Mouse (Mus musculus): ENCODE results near the gene Hamp2. TPM values are rescaled to one million over a fixed set of nuclear protein-coding genes. Genes with fewer than 3 reads are reported as not detected.
A peak's percentile ranks its signal among the peaks of the same experiment; 100 is the strongest.

The Hamp2 gene
- total RNA-seq, 4 experiments from 2014 or later = not detected

DNA sequence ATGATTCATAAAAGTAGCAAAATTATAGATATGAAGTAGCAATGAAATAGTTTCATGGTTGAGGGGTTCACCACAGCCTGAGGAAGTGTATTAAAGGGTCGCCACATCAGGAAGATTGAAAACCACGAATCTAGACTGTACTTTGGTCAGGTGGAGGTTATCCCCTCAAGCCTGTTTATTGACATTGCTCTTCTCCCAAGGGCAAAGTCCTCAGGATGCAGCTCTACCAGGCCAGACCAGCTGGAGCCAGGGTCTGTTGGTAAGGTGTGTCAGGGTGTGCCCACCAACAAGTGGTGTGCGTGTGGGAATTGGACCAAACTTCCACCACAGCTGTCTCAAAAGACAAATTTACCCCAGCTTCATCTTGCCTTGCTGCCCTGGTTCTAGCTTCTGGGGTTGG, 29.3 kb downstream of the Hamp2 start:
- DNase-seq (ENCODE audit: low spot score in 2 of 2) = no peak

DNA sequence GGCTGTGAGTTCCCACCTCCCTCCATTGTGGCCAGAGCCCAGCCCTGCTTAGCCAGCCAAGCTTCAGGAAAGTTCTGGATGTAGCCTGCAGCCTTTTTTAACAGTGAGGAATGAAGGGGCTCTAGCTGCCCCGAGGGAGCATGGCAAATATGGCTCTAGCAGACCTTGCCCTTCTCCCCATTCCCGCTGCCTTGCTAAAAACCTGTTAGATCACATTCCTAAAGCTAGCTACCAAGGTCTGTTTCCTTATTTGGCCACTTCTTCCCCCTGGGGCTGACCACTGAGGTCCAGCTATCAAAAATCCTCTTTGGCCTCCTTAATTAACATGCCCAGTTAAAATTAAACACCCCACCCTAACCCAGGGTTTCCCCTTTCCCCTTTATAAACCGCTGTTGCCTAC, 32.0 kb downstream of the Hamp2 start:
- no peak for DNase-seq (ENCODE audit: low spot score in 2 of 2)

DNA sequence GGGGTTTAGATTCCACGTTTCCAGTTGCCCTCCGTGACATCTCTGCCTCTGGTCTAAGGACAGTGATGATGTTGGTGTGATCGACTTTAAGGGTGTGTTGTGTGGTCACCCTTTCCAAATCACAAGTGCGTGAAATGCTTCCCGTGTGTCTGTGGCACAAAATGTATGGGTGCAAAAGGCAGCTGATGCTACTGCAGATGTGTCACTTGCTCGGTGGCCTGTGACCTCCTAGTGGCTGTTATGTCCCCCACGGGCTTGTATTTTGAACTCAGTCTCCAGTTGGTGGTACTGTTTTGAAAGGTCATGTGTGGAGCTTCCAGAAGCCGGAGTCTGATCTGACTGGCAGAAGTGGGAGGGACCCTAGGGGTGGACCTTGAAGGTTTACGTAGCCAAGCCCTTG, 32.7 kb downstream of the Hamp2 start:
- DNase-seq (ENCODE audit: low spot score in 2 of 2) = no peak

DNA sequence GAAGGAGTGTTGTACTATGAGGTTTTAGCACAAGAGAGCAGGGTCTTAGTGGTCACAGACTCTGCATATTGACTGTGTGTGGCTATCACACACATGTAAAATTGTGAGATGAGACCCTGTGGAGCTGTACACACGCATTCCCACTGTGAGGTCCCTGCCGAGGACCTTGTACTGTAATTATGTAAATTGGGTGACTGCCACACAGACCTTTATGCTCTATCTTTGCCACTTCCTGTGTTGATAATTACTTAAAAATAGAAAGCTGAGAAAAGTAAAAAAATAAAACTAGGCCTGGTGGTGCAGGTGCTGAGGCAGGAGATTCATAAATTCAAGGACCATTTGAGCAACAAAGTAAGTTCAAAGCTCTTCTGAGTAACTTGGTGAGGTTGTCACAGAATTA, 33.8 kb downstream of the Hamp2 start:
- no peak for DNase-seq (ENCODE audit: low spot score in 2 of 2)

DNA sequence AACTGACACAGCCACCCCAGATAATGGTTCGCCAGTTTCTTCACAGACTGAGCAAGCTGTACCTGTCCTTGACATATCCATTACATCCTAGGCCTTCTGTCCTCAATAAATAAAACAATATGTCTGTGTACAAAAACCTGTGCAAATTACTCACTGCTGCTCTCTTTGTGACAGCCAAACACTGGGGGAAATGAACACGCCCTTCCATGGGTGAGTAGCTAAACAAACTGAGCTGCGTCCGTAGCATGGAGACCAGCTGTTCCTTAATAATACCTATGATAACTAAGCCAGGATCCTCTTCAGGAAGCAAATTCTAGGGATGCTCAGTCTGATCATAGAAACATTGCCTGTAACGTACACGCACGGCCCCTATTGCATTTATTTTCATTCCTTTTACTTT, 35.7 kb downstream of the Hamp2 start:
- DNase-seq (ENCODE audit: low spot score in 2 of 2) = no peak

DNA sequence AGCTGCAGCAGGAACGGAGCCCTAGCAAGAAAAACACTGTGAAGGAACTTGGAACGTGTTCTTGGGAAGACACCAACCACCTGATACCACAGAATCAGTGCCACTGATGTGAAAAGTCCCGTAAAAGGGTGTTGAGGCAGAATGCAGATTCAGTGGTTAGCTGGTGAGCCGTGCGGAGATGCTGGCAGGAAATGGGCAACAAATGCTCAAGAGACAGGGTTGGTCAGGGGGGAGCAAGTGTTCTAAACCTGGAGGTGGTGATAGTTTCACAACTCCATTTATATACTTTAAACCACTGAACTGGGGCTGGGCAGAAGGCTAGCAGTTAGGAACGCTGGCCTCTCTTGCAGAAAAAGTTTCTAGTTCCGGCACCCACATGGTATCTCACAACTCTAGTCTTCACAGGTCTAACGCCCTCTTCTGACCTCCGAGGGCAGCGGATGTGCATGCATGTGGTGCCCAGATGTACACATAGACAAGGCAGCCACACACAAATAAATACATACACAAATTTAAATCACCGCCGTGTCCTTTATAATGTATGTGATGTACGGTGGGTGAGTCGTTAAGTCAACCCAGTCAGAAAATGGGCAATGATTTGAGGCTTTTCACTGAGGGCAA, 36.8 kb downstream of the Hamp2 start:
- no peak for DNase-seq (ENCODE audit: low spot score in 2 of 2)

DNA sequence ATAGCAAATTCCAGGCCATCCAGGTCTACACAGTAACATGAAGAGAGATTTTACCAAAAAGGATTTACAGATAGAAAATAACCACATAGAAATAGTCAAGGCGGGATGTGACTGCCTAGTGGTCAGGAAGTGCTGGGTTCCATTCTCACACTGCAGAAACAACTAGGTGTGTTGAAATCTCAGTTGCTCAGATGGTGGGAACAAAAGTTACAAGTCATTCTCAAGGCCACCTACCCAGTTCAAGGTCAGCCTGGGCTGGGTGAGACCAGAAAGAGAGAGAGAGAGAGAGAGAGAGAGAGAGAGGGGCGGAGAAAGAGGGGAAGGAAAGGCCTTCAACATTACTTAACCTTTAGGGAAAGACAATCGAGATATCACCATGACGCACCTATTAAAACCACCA, 37.6 kb downstream of the Hamp2 start:
- DNase-seq (ENCODE audit: low spot score in 2 of 2) = no peak

DNA sequence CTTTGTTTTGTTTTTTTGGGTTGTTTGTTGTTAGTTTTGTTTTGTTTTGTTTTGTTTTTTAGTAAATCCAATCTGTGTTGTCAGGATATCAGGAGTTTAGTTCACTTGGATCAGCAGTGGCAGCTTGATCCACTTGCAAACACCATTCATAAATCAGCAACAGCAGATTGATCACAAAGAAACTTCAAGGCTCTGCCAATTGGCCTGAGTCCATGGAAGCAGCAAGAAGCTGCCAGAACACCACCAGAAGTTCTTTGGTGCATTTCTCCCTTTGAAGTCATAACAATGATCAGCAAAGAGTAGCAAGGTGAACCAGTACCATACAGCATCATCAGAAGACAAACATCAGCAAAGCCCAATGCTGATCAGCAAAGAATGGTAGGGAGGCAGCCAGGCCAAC, 40.4 kb downstream of the Hamp2 start:
- no peak for DNase-seq (ENCODE audit: low spot score in 2 of 2)

DNA sequence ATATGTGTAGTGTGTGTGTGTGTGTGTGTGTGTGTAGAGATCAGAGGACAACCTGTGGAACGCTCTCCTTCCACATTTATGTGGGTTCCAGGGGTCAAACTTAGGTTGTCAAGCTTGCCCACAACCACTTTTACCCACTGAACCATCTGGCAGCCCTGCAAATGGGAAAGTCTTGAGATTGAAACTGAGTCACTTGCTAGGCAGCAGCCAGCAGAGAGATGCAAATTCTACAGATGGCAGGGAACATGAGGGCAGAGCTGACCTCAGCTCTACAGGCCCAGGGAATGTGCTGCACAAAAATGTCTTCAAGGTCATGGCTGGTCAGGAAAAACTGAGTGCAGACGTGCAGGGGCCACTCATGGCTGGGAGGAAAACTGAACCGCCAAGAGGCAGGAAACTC, 43.1 kb downstream of the Hamp2 start:
- DNase-seq (ENCODE audit: low spot score in 2 of 2) = no peak

DNA sequence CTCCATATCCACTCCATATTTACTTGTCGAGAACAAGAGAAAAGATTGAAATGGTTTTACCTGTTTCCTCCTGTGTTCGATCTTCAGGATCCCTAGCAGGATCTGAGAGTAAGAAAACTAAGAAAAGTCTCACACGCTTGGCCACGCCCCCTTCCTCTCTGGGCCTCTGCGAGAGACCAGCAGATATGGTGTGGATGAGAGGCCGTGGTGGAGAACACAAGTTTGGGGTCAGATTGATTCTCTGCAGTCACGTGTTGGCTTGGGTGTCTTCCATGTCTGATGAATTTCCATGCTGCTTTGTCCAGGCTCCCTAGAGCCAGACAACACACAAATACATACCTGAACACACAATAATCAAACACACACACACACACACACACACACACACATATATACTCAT, 44.3 kb downstream of the Hamp2 start, which contains the start of gene Cd22:
Gene Cd22, minus strand, starts transcription at position 167 of the 400 bp plus-strand sequence.
- DNase-seq (ENCODE audit: low spot score in 2 of 2) = no peak

DNA sequence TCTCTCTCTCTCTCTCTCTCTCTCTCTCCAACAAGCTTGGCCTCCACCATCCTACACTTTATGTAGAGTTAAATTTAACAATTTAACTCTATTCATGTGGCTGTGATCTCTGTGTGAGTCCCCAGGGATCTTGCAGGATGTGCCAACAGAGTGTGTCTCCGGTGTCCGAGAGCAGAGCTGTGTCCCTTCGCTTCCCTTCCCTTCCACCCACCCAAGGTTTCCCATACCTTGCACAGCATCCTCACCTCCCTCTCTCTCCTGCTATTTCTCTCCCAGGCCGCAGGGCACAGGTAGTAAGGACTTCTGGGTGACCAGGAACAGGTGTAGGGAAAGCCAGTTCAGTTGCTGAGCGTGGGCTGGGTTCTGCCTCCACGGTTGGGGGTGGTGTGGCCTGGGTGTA, 45.5 kb downstream of the Hamp2 start:
- no peak for DNase-seq (ENCODE audit: low spot score in 2 of 2)

DNA sequence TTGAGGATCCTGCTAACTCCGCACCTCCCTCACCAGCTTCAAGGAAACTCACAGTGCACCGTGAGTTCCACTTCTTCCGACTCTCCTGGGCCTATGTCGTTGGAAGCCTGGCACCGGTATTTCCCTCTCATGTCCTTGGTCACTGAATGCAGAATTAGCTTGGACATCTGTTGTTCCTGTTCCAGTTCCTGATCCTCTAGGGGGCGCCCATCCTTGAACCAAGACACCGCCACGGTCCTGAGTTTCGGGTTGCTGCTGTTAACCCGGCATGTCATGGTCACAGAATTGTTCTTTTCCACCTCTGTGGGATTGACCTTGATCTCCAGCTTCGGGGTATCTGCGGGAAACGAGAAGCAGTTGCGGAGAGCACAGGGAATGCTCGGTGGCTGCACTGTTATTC, 51.4 kb downstream of the Hamp2 start:
- peak; percentile 20 to 29 for DNase-seq (ENCODE audit: low spot score in 2 of 2)

Other genes starting within 250 kb of the Hamp2 start
- not detected for gene 2200002J24Rik, start 225.8 kb downstream of the Hamp2 start, total RNA-seq (2022)
- 1 to 10 TPM in 3 of 4 experiments, under 1 TPM in 1; 0.57 to 2.0 (median 1.6) TPM for gene Atp4a, start 212.5 kb downstream of the Hamp2 start, total RNA-seq (2022)
- gene Tmem147, start 195.1 kb downstream of the Hamp2 start, total RNA-seq (2022) = 100 to 1,000 TPM; 113 to 127 (median 115) TPM
- gene Gapdhs, start 181.0 kb downstream of the Hamp2 start, total RNA-seq (2022) = not detected
- gene Sbsn, start 173.2 kb downstream of the Hamp2 start, total RNA-seq (2022) = 10 to 100 TPM; 12.0 to 17.3 (median 13.7) TPM
- 1 to 10 TPM; 4.1 to 5.2 (median 4.7) TPM for gene Dmkn, start 160.9 kb downstream of the Hamp2 start, total RNA-seq (2022)
- not detected for gene Krtdap, start 136.8 kb downstream of the Hamp2 start, total RNA-seq (2022)
- not detected for gene Ffar2, start 100.9 kb downstream of the Hamp2 start, total RNA-seq (2022)
- not detected for gene Ffar3, start 68.5 kb downstream of the Hamp2 start, total RNA-seq (2022)
- not detected for gene Ffar1, start 63.1 kb downstream of the Hamp2 start, total RNA-seq (2022)
- gene Cd22, start 44.3 kb downstream of the Hamp2 start, total RNA-seq (2022) = 1 to 10 TPM in 1 of 4 experiments, under 1 TPM in 2, not detected in 1; 0.24 to 1.8 (median 0.37) TPM
- 100 to 1,000 TPM; 200 to 254 (median 210) TPM for gene Mag, start 9.8 kb downstream of the Hamp2 start, total RNA-seq (2022)
- 1 to 10 TPM in 1 of 4 experiments, not detected in 3; 1.1 TPM for gene Hamp, start 19.4 kb upstream of the Hamp2 start, total RNA-seq (2022)
- gene Usf2, start 32.1 kb upstream of the Hamp2 start, total RNA-seq (2022) = 100 to 1,000 TPM; 114 to 125 (median 120) TPM
- 1 to 10 TPM; 5.2 to 6.6 (median 6.1) TPM for gene Lsr, start 48.8 kb upstream of the Hamp2 start, total RNA-seq (2022)
- under 1 TPM in 2 of 4 experiments, not detected in 2; 0.18 to 0.30 TPM for gene Fam187b, start 49.1 kb upstream of the Hamp2 start, total RNA-seq (2022)
- gene Fxyd5, start 117.8 kb upstream of the Hamp2 start, total RNA-seq (2022) = 10 to 100 TPM; 25.8 to 33.5 (median 30.0) TPM
- 100 to 1,000 TPM; 162 to 173 (median 169) TPM for gene Fxyd7, start 126.8 kb upstream of the Hamp2 start, total RNA-seq (2022)
- 100 to 1,000 TPM in 2 of 4 experiments, 10 to 100 TPM in 2; 57.6 to 144 (median 110) TPM for gene Fxyd1, start 132.5 kb upstream of the Hamp2 start, total RNA-seq (2022)
- 10 to 100 TPM; 35.0 to 50.6 (median 40.8) TPM for gene Lgi4, start 134.7 kb upstream of the Hamp2 start, total RNA-seq (2022)
- gene Fxyd3, start 152.0 kb upstream of the Hamp2 start, total RNA-seq (2022) = 1 to 10 TPM in 3 of 4 experiments, under 1 TPM in 1; 0.75 to 2.1 (median 1.2) TPM
- gene Hpn, start 190.6 kb upstream of the Hamp2 start, total RNA-seq (2022) = 1 to 10 TPM; 2.0 to 4.4 (median 3.5) TPM
- gene Scn1b, start 202.3 kb upstream of the Hamp2 start, total RNA-seq (2022) = 100 to 1,000 TPM; 652 to 704 (median 680) TPM
- gene Gramd1a, start 231.2 kb upstream of the Hamp2 start, total RNA-seq (2022) = 100 to 1,000 TPM; 103 to 108 (median 105) TPM

Data from left cerebral cortex, adult 8-10 months (tissue).